Mouse (Mus musculus): ENCODE data around the gene Fignl2. TPM values are rescaled to one million over a fixed set of nuclear protein-coding genes. Genes with fewer than 3 reads are reported as not detected.

The Fignl2 gene
- polyA plus RNA-seq, 2 experiments = 0.28 to 1.0 TPM

DNA sequence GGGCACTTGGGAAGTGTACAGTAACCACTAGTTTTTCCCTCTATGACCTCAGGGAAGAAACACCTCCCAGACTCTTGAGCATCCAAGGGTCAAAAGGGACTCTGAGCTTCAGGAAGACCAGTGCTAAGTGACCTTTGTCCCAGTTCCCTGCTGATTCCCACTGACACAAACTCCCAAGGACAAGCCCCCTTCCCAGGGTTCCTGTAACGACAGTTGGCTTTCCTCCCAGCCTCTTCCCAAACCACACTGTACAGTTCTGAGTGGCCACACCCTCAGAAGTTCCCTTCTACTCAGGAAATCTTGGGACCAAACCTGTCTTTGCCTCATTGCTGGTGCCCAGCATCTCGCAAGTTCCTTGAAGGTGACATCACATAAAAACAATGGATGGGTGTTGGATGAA is 5.6 kb downstream of the Fignl2 start:
- ATAC-seq (ENCODE audit: insufficient read depth) (no peak), DNase-seq (ENCODE audit: low read depth in 3 of 3, low spot score in 3 of 3) (no peak)
- 26% methylated on average over 2 of the region's 2 CpGs for WGBS (ENCODE audit: insufficient replicate concordance)
- no peak overlapping the region for H3K27ac ChIP-seq
- no peaks in the 10 kb centered on the region for H3K36me3 ChIP-seq (replicated peaks; ENCODE audit: control insufficient read depth, insufficient read depth, low read depth)
- no peak overlapping the region for H3K4me2 ChIP-seq (ENCODE audit: low read depth)
- H3K4me1 ChIP-seq (replicated peaks; ENCODE audit: control insufficient read depth in 2 of 2, insufficient read depth in 2 of 2, low read length in 1 of 2) = peaks cover 0 to 6% of the 10 kb centered on the region in 2 experiments; a peak in 1 of 4 replicates
- TF ChIP-seq EP300 (IDR thresholded peaks at IDR 0.05; ENCODE audit: low read depth) = no peak
- TF ChIP-seq CTCF (IDR thresholded peaks at IDR 0.05; ENCODE audit: low read depth) = no peak
- no peak overlapping the region for H3K9ac ChIP-seq (replicated peaks)
- H3K27me3 ChIP-seq (ENCODE audit: control insufficient read depth, insufficient read depth, low read length) = peaks cover 20% of the 10 kb centered on the region
- H3K9me3 ChIP-seq (ENCODE audit: control insufficient read depth, low read length) = no peaks in the 10 kb centered on the region
- no peak overlapping the region for H3K4me3 ChIP-seq (ENCODE audit: insufficient read depth in 1 of 2, low read depth in 2 of 2, low read length in 2 of 2)

DNA sequence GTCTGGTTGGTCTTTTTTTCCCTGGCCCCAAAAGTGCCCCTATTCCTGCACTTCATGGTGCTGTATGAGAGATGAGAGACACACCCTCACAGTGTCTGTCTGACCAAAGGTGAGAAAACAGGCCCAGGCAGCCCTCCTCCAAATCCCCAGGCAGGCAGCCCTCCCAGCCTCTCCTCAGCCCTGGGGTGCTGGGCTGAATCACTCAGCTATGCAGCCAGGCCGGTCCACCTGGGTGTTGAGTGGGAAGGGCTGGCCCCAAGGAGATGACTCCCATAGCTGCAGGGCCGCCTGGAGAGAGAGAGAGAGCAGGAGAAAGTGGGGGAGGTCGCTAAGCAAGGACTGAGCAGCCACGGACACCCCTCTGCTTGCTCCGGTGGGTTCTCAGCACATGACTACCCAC is 7.6 kb downstream of the Fignl2 start:
- peaks cover 0 to 6% of the 10 kb centered on the region in 2 experiments; a peak in 1 of 4 replicates for H3K4me1 ChIP-seq (replicated peaks; ENCODE audit: control insufficient read depth in 2 of 2, insufficient read depth in 2 of 2, low read length in 1 of 2)
- H3K9ac ChIP-seq (replicated peaks) = no peak overlapping the region
- H3K9me3 ChIP-seq (ENCODE audit: control insufficient read depth, low read length) = no peaks in the 10 kb centered on the region
- TF ChIP-seq CTCF (IDR thresholded peaks at IDR 0.05; ENCODE audit: low read depth) (no peak), EP300 (IDR thresholded peaks at IDR 0.05; ENCODE audit: low read depth) (no peak)
- no peak overlapping the region for H3K27ac ChIP-seq
- H3K4me2 ChIP-seq (ENCODE audit: low read depth) = no peak overlapping the region
- no peaks in the 10 kb centered on the region for H3K36me3 ChIP-seq (replicated peaks; ENCODE audit: control insufficient read depth, insufficient read depth, low read depth)
- WGBS (ENCODE audit: insufficient replicate concordance) = 44% methylated on average over 5 of the region's 5 CpGs
- no peak for DNase-seq (ENCODE audit: low read depth in 3 of 3, low spot score in 3 of 3)
- no peak overlapping the region for H3K4me3 ChIP-seq (ENCODE audit: insufficient read depth in 1 of 2, low read depth in 2 of 2, low read length in 2 of 2)
- peaks cover 3% of the 10 kb centered on the region; the same call in 1 of the 2 replicates for H3K27me3 ChIP-seq (ENCODE audit: control insufficient read depth, insufficient read depth, low read length)
- ATAC-seq (ENCODE audit: insufficient read depth) = no peak

DNA sequence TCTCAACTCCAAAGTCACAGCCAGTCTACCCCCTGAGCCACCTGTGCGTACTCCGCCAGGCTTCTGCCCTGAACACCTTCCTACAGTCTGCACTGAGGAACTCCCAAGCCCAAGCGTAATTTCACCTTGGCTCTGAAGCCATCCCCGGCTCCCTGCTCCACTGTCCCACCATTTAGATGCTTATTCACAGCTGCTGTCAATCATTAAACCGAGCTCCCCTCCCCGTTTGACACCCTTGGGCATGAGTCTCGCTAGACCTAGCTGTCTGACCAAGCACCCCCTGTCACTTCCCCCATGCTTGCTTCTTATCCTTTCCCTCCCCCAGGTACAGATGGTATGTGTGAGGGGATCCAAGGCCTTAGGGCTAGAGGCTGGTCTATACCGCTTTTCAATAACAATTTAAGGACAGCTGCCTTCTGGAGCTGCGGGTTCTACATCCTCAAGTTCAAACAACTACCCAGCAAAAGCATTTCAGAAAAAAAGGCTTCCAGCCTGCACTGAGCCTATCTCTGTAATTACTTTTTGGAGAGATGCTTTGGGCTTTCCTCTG is 8.7 kb downstream of the Fignl2 start:
- H3K4me1 ChIP-seq (replicated peaks; ENCODE audit: control insufficient read depth in 2 of 2, insufficient read depth in 2 of 2, low read length in 1 of 2) = peaks cover 0 to 6% of the 10 kb centered on the region in 2 experiments; a peak in 1 of 4 replicates

GRCm38 (mm10) chr15:101068671-101069070 is 9.7 kb downstream of the Fignl2 start:
- Histone ChIP-seq H3K9ac (replicated peaks) (no peak overlapping the region), H3K36me3 (replicated peaks; ENCODE audit: control insufficient read depth, insufficient read depth, low read depth) (no peaks in the 10 kb centered on the region), H3K27me3 (ENCODE audit: control insufficient read depth, insufficient read depth, low read length) (no peaks in the 10 kb centered on the region), H3K9me3 (ENCODE audit: control insufficient read depth, low read length) (no peaks in the 10 kb centered on the region), H3K4me2 (ENCODE audit: low read depth) (no peak overlapping the region), H3K4me1 (replicated peaks; ENCODE audit: control insufficient read depth in 2 of 2, insufficient read depth in 2 of 2, low read length in 1 of 2) (peaks cover 0 to 6% of the 10 kb centered on the region in 2 experiments; a peak in 1 of 4 replicates), H3K27ac (no peak overlapping the region), H3K4me3 (ENCODE audit: insufficient read depth in 1 of 2, low read depth in 2 of 2, low read length in 2 of 2) (no peak overlapping the region)
- ATAC-seq (ENCODE audit: insufficient read depth) (no peak), DNase-seq (ENCODE audit: low read depth in 3 of 3, low spot score in 3 of 3) (no peak)
- TF ChIP-seq EP300 (IDR thresholded peaks at IDR 0.05; ENCODE audit: low read depth) (no peak), CTCF (IDR thresholded peaks at IDR 0.05; ENCODE audit: low read depth) (no peak)
- 52% methylated on average over 4 of the region's 4 CpGs for WGBS (ENCODE audit: insufficient replicate concordance)

More for the DNA sequence above, 8.7 kb downstream of the Fignl2 start:
- no peak for TF ChIP-seq CTCF (IDR thresholded peaks at IDR 0.05; ENCODE audit: low read depth)
- TF ChIP-seq EP300 (IDR thresholded peaks at IDR 0.05; ENCODE audit: low read depth) = no peak
- H3K4me3 ChIP-seq (ENCODE audit: insufficient read depth in 1 of 2, low read depth in 2 of 2, low read length in 2 of 2) = no peak overlapping the region
- no peak overlapping the region for H3K27ac ChIP-seq
- H3K36me3 ChIP-seq (replicated peaks; ENCODE audit: control insufficient read depth, insufficient read depth, low read depth) = no peaks in the 10 kb centered on the region
- no peak overlapping the region for H3K4me2 ChIP-seq (ENCODE audit: low read depth)
- H3K9ac ChIP-seq (replicated peaks) = no peak overlapping the region
- DNase-seq (ENCODE audit: low read depth in 3 of 3, low spot score in 3 of 3) (no peak), ATAC-seq (ENCODE audit: insufficient read depth) (no peak)
- H3K9me3 ChIP-seq (ENCODE audit: control insufficient read depth, low read length) = no peaks in the 10 kb centered on the region
- 41% methylated on average over 9 of the region's 9 CpGs for WGBS (ENCODE audit: insufficient replicate concordance)
- no peaks in the 10 kb centered on the region for H3K27me3 ChIP-seq (ENCODE audit: control insufficient read depth, insufficient read depth, low read length)

GRCm38 (mm10) chr15:101068029-101068428 is 10.3 kb downstream of the Fignl2 start:
- Histone ChIP-seq H3K4me3 (ENCODE audit: insufficient read depth in 1 of 2, low read depth in 2 of 2, low read length in 2 of 2) (no peak overlapping the region), H3K9me3 (ENCODE audit: control insufficient read depth, low read length) (no peaks in the 10 kb centered on the region), H3K27me3 (ENCODE audit: control insufficient read depth, insufficient read depth, low read length) (no peaks in the 10 kb centered on the region), H3K27ac (no peak overlapping the region), H3K4me1 (replicated peaks; ENCODE audit: control insufficient read depth in 2 of 2, insufficient read depth in 2 of 2, low read length in 1 of 2) (peaks cover 0 to 6% of the 10 kb centered on the region in 2 experiments; a peak in 1 of 4 replicates), H3K4me2 (ENCODE audit: low read depth) (no peak overlapping the region), H3K9ac (replicated peaks) (no peak overlapping the region), H3K36me3 (replicated peaks; ENCODE audit: control insufficient read depth, insufficient read depth, low read depth) (no peaks in the 10 kb centered on the region)
- 47% methylated on average over 3 of the region's 3 CpGs for WGBS (ENCODE audit: insufficient replicate concordance)
- TF ChIP-seq EP300 (IDR thresholded peaks at IDR 0.05; ENCODE audit: low read depth) (no peak), CTCF (IDR thresholded peaks at IDR 0.05; ENCODE audit: low read depth) (no peak)
- ATAC-seq (ENCODE audit: insufficient read depth) (no peak), DNase-seq (ENCODE audit: low read depth in 3 of 3, low spot score in 3 of 3) (no peak)

All from liver, embryonic 14.5 days (tissue).